Comparison of ENCODE assay signal across 11 mouse cellular contexts in genomic region chr8:109232281-109233234, GRCm38 (mm10).
DNase-seq lines count a peak whose midpoint lies in the region; ATAC-seq lines count a peak whose summit lies in the region.
"Had no signal": no experiment of that assay in that cellular context is flagged by ENCODE, and none has a peak within 500 bp of the region (broad histone marks: within the 10 kb centered on the region; RNA-seq: fewer than 3 reads in every experiment).

No protein-coding gene starts in this region.

- H3K4me3 ChIP-seq in kidney, embryonic 15.5 days (replicated peaks) = peak overlapping the region; percentile 23
- H3K4me3 ChIP-seq in midbrain, embryonic 11.5 days (ENCODE audit: low read depth, low read length) = no peak overlapping the region

- no peaks in the 10 kb centered on the region for H3K27me3 ChIP-seq in kidney, embryonic 15.5 days
- H3K27me3 ChIP-seq in midbrain, embryonic 11.5 days (ENCODE audit: control insufficient read depth, insufficient read depth, low read length) = no peaks in the 10 kb centered on the region
- H3K27me3 ChIP-seq: CH12.LX had no signal

- no peak overlapping the region for H3K9ac ChIP-seq in kidney, embryonic 15.5 days
- peak overlapping the region; percentile 39 for H3K9ac ChIP-seq in midbrain, embryonic 11.5 days (ENCODE audit: low read length)

- peaks cover 17% of the 10 kb centered on the region for H3K4me1 ChIP-seq in kidney, embryonic 15.5 days
- H3K4me1 ChIP-seq in midbrain, embryonic 11.5 days (ENCODE audit: control insufficient read depth, insufficient read depth, low read length) = peaks cover 16% of the 10 kb centered on the region

- no peak for DNase-seq in kidney, adult 11 months
- DNase-seq in embryo, embryonic 10.5 days (ENCODE audit: low spot score) = peak; percentile 54
- peak; percentile 44 for DNase-seq in forelimb bud, embryonic 11.5 days (ENCODE audit: low read depth, low spot score)
- DNase-seq in midbrain, embryonic 11.5 days (ENCODE audit: low spot score, missing footprints) = peak; percentile 91
- no peak for DNase-seq in c-Kit-positive CD71-positive TER-119-positive erythroid progenitor cells, embryonic 14.5 days (ENCODE audit: low spot score)
- DNase-seq in layer of hippocampus, adult 11-12 months (ENCODE audit: low spot score) = no peak
- DNase-seq: cerebellum, adult 9-11 months had no signal

- peak overlapping the region; percentile 67 for H3K27ac ChIP-seq in kidney, embryonic 15.5 days
- peak overlapping the region; percentile 73 for H3K27ac ChIP-seq in midbrain, embryonic 11.5 days (ENCODE audit: low read depth, low read length)

- ATAC-seq in kidney, embryonic 15.5 days (replicated peaks; ENCODE audit: low FRiP score) = peak; percentile 75
- peak; percentile 71 for ATAC-seq in midbrain, embryonic 11.5 days (ENCODE audit: low FRiP score)
- ATAC-seq in CD4-positive, CD25-positive, alpha-beta regulatory T cell, adult 4 months = no peak
- ATAC-seq: activated CD4-positive, CD25-positive, alpha-beta regulatory T cell, adult 4 months had no signal

- H3K36me3 ChIP-seq in kidney, embryonic 15.5 days = no peaks in the 10 kb centered on the region
- H3K36me3 ChIP-seq in midbrain, embryonic 11.5 days (ENCODE audit: control insufficient read depth, insufficient read depth, low read length) = no peaks in the 10 kb centered on the region

- H3K9me3 ChIP-seq in kidney, embryonic 15.5 days (replicated peaks) = no peaks in the 10 kb centered on the region
- no peaks in the 10 kb centered on the region for H3K9me3 ChIP-seq in midbrain, embryonic 11.5 days (ENCODE audit: control insufficient read depth, low read length)

- H3K4me2 ChIP-seq in kidney, embryonic 15.5 days = peak overlapping the region; percentile 54
- peak overlapping the region; percentile 24 for H3K4me2 ChIP-seq in midbrain, embryonic 11.5 days

- 27% methylated on average over 32 of the region's 32 CpGs for WGBS in kidney, embryonic 15.5 days
- WGBS in midbrain, embryonic 11.5 days = 40% methylated on average over 32 of the region's 32 CpGs

Comparison
In these comparisons a context has a peak if more than half of its experiments do, and no peak if none do; other contexts are left out.
1. DNase-seq: peak in embryo, embryonic 10.5 days (single experiment), forelimb bud, embryonic 11.5 days (single experiment) and midbrain, embryonic 11.5 days (single experiment); none in kidney, adult 11 months (single experiment), c-Kit-positive CD71-positive TER-119-positive erythroid progenitor cells, embryonic 14.5 days (single experiment) and layer of hippocampus, adult 11-12 months (single experiment).